Mouse (Mus musculus): ENCODE results near the gene Fahd2a. TPM values are rescaled to one million over a fixed set of nuclear protein-coding genes. Genes with fewer than 3 reads are reported as not detected.

Gene Fahd2a
- 20.5 and 27.1 TPM in 2 replicates for polyA plus RNA-seq (2016; fragmentation: Nextera tagmentation; extraction: Ambion mirVana)

GRCm38 (mm10) chr2:127444055-127444789 is at the start of gene Fahd2a:
Fahd2a (minus strand) TSS chr2:127444565.
- H3K27me3 ChIP-seq (ENCODE audit: insufficient read depth, poor library complexity, severe bottlenecking), result peaks cover 6% of the 10 kb centered on the region; the same call in 1 of the 2 replicates
- peak; percentile 89 for DNase-seq (ENCODE audit: low spot score)
- peaks cover 19% of the 10 kb centered on the region for H3K4me1 ChIP-seq (replicated peaks)
- 3% methylated on average over 37 of the region's 37 CpGs for WGBS
- H3K36me3 ChIP-seq, result 0 out of 2 replicates have a peak, but pooled peaks cover 10% of the 10 kb centered on the region
- H3K4me3 ChIP-seq, result peak within 1 kb of the TSS; percentile 82
- peak within 1 kb of the TSS; percentile 86 for H3K27ac ChIP-seq
- H3K9me3 ChIP-seq, result no peaks in the 10 kb centered on the region

- Histone ChIP-seq H3K27me3 (ENCODE audit: insufficient read depth, poor library complexity, severe bottlenecking) (peaks cover 75% of the 10 kb centered on the region), H3K4me1 (replicated peaks) (peaks cover 38% of the 10 kb centered on the region), H3K9me3 (no peaks in the 10 kb centered on the region), H3K36me3 (no peaks in the 10 kb centered on the region), H3K4me3 (peak overlapping the region; percentile 35), H3K27ac (no peak overlapping the region)
- DNase-seq (ENCODE audit: low spot score), result peak; percentile 75
- 7% methylated on average over 19 of the region's 19 CpGs for WGBS
Observed at GRCm38 (mm10) chr2:127484476-127485170, 40.3 kb upstream of the Fahd2a start.

GRCm38 (mm10) chr2:127483001-127483400 is 38.6 kb upstream of the Fahd2a start:
- H3K9me3 ChIP-seq, result no peaks in the 10 kb centered on the region
- peak; percentile 19 for DNase-seq (ENCODE audit: low spot score)

GRCm38 (mm10) chr2:127482533-127482911 is 38.2 kb upstream of the Fahd2a start:
- H3K36me3 ChIP-seq, result no peaks in the 10 kb centered on the region
- H3K27me3 ChIP-seq (ENCODE audit: insufficient read depth, poor library complexity, severe bottlenecking), result peaks cover 92% of the 10 kb centered on the region
- peak; percentile 59 for DNase-seq (ENCODE audit: low spot score)
- H3K27ac ChIP-seq, result 0 out of 2 replicates have a peak overlapping the region, but pooled peaks have one; percentile 23
- no peaks in the 10 kb centered on the region for H3K9me3 ChIP-seq
- under 1% methylated on average over 21 of the region's 21 CpGs for WGBS
- peaks cover 38% of the 10 kb centered on the region for H3K4me1 ChIP-seq (replicated peaks)
- H3K4me3 ChIP-seq, result peak overlapping the region; percentile 60

More at GRCm38 (mm10) chr2:127483001-127483400, 38.6 kb upstream of the Fahd2a start:
- Histone ChIP-seq H3K27me3 (ENCODE audit: insufficient read depth, poor library complexity, severe bottlenecking) (peaks cover 91% of the 10 kb centered on the region), H3K36me3 (no peaks in the 10 kb centered on the region), H3K4me3 (peak overlapping the region; percentile 60), H3K4me1 (replicated peaks) (peaks cover 38% of the 10 kb centered on the region), H3K27ac (no peak overlapping the region)
- WGBS, result 1% methylated on average over 21 of the region's 21 CpGs

- Histone ChIP-seq H3K9me3 (no peaks in the 10 kb centered on the region), H3K27me3 (ENCODE audit: insufficient read depth, poor library complexity, severe bottlenecking) (peaks cover 90% of the 10 kb centered on the region), H3K4me3 (peak overlapping the region; percentile 60), H3K27ac (0 out of 2 replicates have a peak overlapping the region, but pooled peaks have one; percentile 23), H3K4me1 (replicated peaks) (peaks cover 35% of the 10 kb centered on the region), H3K36me3 (no peaks in the 10 kb centered on the region)
- DNase-seq (ENCODE audit: low spot score), result peak; percentile 21
- WGBS, result under 1% methylated on average over 59 of the region's 59 CpGs
Observed at GRCm38 (mm10) chr2:127481841-127482532, 37.6 kb upstream of the Fahd2a start.

- peaks cover 68% of the 10 kb centered on the region for H3K27me3 ChIP-seq (ENCODE audit: insufficient read depth, poor library complexity, severe bottlenecking)
- 63% methylated on average over 10 of the region's 10 CpGs for WGBS
- H3K36me3 ChIP-seq, result no peaks in the 10 kb centered on the region
- no peak for DNase-seq (ENCODE audit: low spot score)
- H3K4me3 ChIP-seq, result no peak overlapping the region
- H3K27ac ChIP-seq, result no peak overlapping the region
- H3K9me3 ChIP-seq, result no peaks in the 10 kb centered on the region
- peaks cover 34% of the 10 kb centered on the region for H3K4me1 ChIP-seq (replicated peaks)
Observed at GRCm38 (mm10) chr2:127479763-127480162, 35.4 kb upstream of the Fahd2a start.

- Histone ChIP-seq H3K27ac (no peak overlapping the region), H3K9me3 (no peaks in the 10 kb centered on the region), H3K27me3 (ENCODE audit: insufficient read depth, poor library complexity, severe bottlenecking) (peaks cover 62% of the 10 kb centered on the region), H3K4me1 (replicated peaks) (peaks cover 29% of the 10 kb centered on the region), H3K36me3 (no peaks in the 10 kb centered on the region), H3K4me3 (no peak overlapping the region)
- WGBS, result 82% methylated on average over 4 of the region's 4 CpGs
- no peak for DNase-seq (ENCODE audit: low spot score)
Observed at GRCm38 (mm10) chr2:127479210-127479609, 34.8 kb upstream of the Fahd2a start.

GRCm38 (mm10) chr2:127472279-127472678 is 27.9 kb upstream of the Fahd2a start:
- H3K36me3 ChIP-seq, result no peaks in the 10 kb centered on the region
- no peak overlapping the region for H3K27ac ChIP-seq
- DNase-seq (ENCODE audit: low spot score), result no peak
- no peaks in the 10 kb centered on the region for H3K9me3 ChIP-seq
- WGBS, result 76% methylated on average over 3 of the region's 3 CpGs
- H3K4me3 ChIP-seq, result no peak overlapping the region
- H3K27me3 ChIP-seq (ENCODE audit: insufficient read depth, poor library complexity, severe bottlenecking), result no peaks in the 10 kb centered on the region
- H3K4me1 ChIP-seq (replicated peaks), result no peaks in the 10 kb centered on the region

GRCm38 (mm10) chr2:127471281-127471680 is 26.9 kb upstream of the Fahd2a start:
- WGBS, result 89% methylated on average over 8 of the region's 8 CpGs
- H3K4me3 ChIP-seq, result no peak overlapping the region

GRCm38 (mm10) chr2:127470661-127471060 is 26.3 kb upstream of the Fahd2a start:
- no peaks in the 10 kb centered on the region for H3K9me3 ChIP-seq
- H3K4me3 ChIP-seq, result no peak overlapping the region
- DNase-seq (ENCODE audit: low spot score), result no peak
- no peak overlapping the region for H3K27ac ChIP-seq
- H3K36me3 ChIP-seq, result no peaks in the 10 kb centered on the region
- H3K4me1 ChIP-seq (replicated peaks), result no peaks in the 10 kb centered on the region
- 89% methylated on average over 10 of the region's 10 CpGs for WGBS
- H3K27me3 ChIP-seq (ENCODE audit: insufficient read depth, poor library complexity, severe bottlenecking), result no peaks in the 10 kb centered on the region

More at GRCm38 (mm10) chr2:127471281-127471680, 26.9 kb upstream of the Fahd2a start:
- no peak for DNase-seq (ENCODE audit: low spot score)
- no peaks in the 10 kb centered on the region for H3K36me3 ChIP-seq
- no peak overlapping the region for H3K27ac ChIP-seq
- no peaks in the 10 kb centered on the region for H3K4me1 ChIP-seq (replicated peaks)
- H3K9me3 ChIP-seq, result no peaks in the 10 kb centered on the region
- H3K27me3 ChIP-seq (ENCODE audit: insufficient read depth, poor library complexity, severe bottlenecking), result no peaks in the 10 kb centered on the region

- Histone ChIP-seq H3K36me3 (no peaks in the 10 kb centered on the region), H3K4me3 (no peak overlapping the region), H3K9me3 (no peaks in the 10 kb centered on the region), H3K4me1 (replicated peaks) (no peaks in the 10 kb centered on the region), H3K27me3 (ENCODE audit: insufficient read depth, poor library complexity, severe bottlenecking) (no peaks in the 10 kb centered on the region), H3K27ac (no peak overlapping the region)
- WGBS, result 87% methylated on average over 5 of the region's 5 CpGs
- no peak for DNase-seq (ENCODE audit: low spot score)
Observed at GRCm38 (mm10) chr2:127470183-127470582, 25.8 kb upstream of the Fahd2a start.

GRCm38 (mm10) chr2:127462314-127462713 is 17.9 kb upstream of the Fahd2a start:
- Histone ChIP-seq H3K4me1 (replicated peaks) (peaks cover 4% of the 10 kb centered on the region; the same call in 1 of the 2 replicates), H3K27me3 (ENCODE audit: insufficient read depth, poor library complexity, severe bottlenecking) (no peaks in the 10 kb centered on the region), H3K4me3 (no peak overlapping the region), H3K36me3 (no peaks in the 10 kb centered on the region), H3K27ac (no peak overlapping the region), H3K9me3 (no peaks in the 10 kb centered on the region)
- DNase-seq (ENCODE audit: low spot score), result peak; percentile 60
- 19% methylated on average over 8 of the region's 8 CpGs for WGBS
